Mouse (Mus musculus) gastrocnemius, postnatal 4 days (tissue): Measurements from ENCODE around the gene Camk1d. TPM values are rescaled to one million over a fixed set of nuclear protein-coding genes. Genes with fewer than 3 reads are reported as not detected.

ENCODE experiments used
- DNase-seq, 2 experiments: peaks; one replicate each; pipeline ENCODE4 v3.0.0; 2021 to 2022; ENCODE audit warnings: low spot score in 2 of 2, mixed read lengths in 2 of 2
- total RNA-seq, 2 experiments: library from RNA; stranded (reverse); gene quantifications; 2 replicates each; pipeline ENCODE4 v1.2.3; 2021

Camk1d gene
- total RNA-seq, 2 experiments from 2014 or later: 6.4 to 8.2 TPM

DNA sequence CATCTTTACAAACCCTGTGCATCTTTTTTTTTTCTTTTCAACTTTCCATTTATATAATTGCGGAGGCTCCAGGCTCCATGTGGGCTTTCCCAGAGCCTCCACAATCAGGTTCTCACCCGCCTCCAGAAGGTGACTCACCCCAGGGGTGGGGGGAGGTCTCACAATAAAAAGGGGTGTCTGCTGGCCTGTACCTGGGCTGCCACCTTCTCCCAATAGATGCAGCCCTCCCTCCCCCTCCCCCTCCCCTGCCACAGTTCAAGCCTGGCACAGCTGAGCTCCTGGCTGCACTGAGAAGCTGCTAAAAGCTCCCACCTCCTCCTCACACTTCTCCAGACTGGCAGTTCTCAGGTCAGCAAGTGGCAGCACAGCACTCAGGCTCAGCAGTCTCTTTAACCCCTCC, 302.5 kb downstream of the Camk1d start:
- no peak for DNase-seq

DNA sequence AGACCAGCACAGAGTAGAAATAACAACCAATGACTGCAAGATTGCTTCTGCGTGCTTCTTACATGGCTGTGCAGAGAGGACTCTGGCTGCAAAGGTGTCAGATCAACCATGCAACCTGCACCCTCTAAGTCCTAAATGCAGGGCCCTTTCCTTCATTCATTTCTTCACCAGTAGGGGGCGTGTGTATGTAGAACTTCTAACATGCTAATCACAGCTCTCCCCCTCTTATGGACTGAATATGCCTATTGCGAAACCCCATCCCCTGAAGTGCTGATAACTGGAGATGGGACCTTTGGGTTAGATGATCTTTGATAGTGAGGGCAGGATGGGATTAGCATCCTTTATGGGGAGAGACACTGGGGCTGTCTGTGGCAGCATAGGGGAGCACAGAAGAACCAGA, 310.5 kb downstream of the Camk1d start:
- DNase-seq: no peak

DNA sequence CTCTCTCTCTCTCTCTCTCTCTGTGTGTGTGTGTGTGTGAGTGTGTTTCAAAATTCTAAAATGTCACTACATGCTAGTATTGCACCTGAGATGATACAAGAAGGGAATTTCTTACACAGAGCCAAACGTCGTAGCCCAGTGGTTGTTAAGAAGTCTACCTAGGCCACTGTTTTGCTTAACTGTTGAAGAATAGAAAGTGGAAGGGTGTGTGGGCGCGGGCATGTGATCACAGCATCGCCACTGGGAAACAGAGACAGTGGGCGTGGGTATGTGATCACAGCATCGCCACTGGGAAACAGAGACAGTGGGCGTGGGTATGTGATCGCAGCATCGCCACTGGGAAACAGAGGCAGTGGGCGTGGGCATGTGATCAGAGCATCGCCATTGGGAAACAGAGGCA, 312.3 kb downstream of the Camk1d start:
- no peak for DNase-seq

DNA sequence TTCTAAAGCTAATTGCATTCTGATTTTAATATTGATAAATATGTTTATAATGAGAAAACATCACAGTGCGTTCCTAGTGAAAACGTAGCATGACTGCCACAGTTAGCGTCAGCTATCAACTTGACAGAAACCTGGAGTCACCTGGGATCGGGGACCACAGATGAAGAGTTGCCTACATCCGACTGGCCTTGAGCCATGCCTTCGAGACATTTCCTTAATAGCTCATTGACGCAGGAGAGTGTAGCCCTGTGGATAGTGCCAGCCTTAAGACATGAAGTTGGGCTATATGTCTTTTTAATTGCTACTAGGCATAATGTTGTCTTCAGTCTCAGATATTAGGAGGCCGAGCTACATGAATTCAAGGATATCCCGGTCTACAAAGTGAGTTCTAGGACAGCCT, 315.8 kb downstream of the Camk1d start:
- no peak for DNase-seq

DNA sequence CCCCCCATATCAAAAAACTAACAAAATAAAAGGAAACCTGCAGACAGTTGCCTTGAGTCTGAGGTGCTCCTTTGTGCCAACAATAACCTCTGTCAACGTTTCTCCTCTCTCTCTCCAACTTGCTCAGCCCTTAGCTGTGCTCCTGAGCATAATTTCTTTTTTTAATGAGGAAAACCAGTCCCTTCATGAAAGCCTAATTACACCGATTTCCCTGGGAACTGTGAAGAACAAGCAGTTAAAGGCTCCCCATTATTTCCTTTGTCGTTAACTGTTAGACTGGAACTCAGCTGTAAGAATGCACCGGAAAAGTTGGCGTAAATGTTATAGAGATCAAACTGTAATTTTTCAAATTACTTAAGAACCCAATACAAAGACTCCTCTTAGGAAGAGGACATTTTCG, 316.3 kb downstream of the Camk1d start:
- no peak for DNase-seq

DNA sequence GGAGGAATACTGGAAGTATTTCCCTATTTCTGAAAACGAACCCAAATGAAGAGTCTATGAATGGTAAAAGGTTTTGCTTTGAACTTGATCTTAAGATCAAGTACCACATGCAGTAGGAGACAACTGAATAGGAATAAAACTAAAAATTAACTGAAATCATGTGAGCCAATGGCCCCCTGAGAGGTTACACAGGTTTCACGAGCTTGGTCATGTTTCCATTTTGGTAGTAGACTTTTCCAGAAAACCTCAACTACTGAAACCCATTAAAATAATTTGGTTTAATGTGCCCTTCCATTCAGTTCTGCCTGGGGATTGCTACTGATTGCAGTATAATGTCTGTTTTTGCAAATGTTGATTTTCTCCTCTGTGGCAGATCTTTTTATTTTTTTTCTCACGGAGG, 316.8 kb downstream of the Camk1d start:
- no peak for DNase-seq

DNA sequence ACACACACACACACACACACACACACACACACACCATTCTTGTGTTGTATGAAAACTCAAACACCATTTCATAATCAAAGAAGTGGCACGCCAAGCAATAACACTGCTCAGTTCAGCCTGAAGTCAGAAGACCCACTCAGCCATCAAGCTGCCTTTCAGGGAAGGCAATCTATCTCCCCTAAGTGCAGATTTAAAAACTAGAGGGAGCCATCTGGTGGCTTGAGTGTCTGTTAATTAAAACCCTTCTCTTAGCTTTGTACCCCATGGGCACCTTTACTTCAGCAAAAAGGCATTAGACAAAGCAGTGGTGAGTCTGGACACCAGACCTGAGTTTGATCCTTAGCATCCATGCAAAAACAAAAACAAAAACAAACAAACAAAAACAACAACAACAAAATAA, 317.9 kb downstream of the Camk1d start:
- DNase-seq: no peak

DNA sequence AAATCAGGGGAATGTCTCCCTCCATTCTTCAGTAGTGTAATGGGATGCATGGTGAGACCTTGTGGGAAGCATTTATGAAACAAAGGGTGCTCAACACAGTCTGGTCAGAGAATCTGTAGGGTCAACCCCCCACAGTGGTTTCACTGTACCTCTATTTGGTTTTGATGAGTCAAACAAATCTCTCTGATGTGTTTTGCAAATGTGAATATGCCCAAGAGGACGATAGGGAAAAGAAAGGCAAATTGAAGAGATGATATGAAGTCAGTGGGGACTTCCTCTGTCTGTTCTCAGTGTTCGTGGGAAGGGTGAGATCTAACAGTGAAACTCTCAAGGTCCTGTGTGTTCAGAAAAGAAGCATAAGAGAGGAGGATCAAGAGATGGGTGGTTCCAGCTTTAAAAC, 318.4 kb downstream of the Camk1d start:
- DNase-seq: no peak

DNA sequence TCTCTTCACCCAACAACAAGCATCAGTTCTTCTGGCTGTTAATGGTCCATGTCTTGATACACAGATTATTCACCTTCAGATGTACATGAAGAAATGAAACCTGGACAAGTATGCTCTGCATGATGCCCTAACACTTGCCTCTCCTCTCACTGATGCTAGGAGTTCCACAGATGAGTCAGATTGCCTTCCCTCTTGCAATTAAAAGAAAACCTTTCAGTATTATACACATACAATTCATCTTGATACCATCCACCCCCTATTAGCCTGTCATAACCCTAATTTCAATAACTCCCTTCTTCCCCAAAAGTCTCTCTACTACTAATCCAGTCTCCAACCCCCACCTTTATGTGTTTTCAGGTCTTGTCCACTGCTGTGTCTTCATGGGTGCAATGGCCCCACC, 321.4 kb downstream of the Camk1d start:
- DNase-seq: no peak

DNA sequence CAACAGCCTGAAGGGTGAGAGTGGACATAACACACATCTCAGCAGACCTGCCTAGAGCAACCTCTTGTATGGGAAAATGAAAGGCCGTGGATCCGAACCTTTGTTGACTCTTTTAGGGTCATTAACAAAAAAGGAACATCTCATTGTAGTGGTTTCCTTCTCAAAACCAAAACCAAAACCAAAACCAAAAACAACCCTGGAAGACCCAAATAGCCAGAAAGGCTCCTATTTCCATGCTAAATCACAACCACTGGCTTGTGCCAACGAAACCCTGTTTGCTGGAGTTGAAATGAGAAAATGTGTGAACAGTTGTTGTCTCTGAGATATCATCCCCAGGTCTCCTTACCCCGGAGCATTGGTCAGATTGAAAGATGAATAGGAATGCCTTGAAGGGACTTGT, 321.8 kb downstream of the Camk1d start:
- DNase-seq: no peak

DNA sequence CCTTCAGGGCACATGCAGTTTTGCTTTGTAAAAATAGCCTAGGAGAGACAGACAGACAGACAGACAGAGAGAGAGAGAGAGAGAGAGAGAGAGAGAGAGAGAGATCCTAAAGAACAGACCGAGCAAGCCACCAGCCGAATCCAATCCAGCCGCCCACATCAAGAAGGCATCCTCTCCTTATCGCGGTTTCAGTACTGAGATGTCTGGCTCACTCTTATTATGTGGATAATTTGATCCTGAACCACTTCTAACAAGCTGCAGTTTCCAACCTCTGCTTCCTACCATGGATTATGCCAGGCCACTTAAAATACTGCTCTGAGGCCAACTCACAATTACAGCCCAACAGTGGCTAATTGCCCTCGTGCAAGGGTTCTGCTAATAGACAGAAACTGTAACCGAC, 325.9 kb downstream of the Camk1d start:
- DNase-seq: no peak

DNA sequence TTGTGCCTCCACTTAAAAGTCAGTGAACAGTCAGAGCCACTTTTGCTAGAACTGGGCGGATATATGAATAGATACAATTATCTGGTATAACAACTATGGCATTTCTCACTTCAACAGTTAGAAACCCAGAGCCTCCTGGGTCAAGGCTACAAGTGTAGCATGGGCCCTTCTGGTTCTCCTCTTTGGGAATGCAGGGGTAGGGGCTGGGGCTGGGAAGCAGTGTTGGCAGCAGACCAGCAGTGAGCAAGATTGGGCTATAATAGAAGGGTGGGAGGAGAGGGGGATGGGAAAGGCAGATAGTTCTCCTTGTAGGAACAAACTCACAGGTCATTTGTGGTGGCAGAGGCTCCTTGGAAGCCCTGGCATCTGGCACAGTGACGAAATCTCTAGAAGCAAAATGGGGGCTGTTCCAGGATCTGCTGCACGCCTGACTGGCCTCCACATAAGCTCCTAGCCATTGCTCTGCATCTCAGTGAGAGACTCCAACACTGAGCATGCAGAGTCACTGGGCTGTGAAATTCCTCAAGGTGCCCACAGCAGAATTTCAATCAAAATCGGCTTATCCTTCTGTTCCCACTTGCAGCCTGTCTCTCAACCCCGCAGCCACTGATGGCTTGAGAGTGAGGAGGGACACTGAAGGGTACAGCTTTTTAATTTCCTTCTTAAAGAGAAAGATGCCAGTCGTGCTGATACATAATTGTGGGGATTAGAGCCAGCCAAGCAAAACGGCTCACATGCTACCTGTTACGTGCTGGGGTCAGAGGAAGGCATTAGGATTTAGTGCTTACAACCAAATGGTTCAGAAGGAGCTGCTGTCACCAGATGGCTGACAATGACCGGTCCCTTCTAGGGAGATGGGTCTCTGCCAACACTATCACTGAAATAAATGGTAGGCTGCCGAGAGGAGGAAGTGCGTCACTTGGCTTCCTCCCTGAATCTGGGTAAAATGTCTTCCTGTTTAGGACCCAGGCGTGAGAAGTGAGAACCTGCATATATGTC, 332.3 kb downstream of the Camk1d start:
- no peak for DNase-seq

DNA sequence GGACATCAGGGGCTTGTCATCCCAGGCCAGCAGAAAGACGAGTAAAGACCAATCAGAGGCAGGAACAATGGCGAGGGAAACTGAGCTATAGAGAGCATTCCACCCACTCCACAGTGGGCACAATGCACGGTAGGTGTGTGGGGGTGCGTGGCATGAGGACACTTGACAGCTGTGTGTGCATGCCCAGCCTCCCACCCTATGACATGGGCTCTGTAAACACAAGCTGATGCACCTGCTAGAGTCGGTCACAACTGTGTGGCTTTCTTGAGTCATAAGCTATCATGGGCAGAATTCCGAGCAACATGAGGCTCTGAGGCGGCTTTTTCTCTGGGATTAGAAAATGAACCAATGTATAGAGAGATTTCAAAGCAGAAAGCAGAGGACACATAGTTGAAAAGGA, 333.3 kb downstream of the Camk1d start:
- no peak for DNase-seq

DNA sequence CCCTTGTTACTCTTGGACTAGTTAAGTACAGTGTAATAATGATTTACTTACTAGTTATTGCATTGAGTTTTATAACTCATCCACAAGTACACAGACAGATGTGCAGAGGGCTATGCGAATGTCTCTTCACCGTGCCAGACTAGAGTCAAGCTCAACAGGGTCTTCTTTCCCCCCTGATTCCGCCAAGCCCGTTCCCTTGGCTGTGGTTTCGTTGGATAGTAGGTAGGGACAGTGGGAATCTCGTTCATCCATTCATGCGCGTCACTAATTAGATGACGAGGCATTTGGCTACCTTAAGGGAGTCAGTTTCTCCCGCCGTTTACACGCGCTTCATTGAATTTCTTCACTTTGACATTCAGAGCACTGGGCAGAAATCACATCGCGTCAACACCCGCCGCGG, 335.4 kb downstream of the Camk1d start:
- DNase-seq: peak in 1 of 2 experiments; percentile 28

DNA sequence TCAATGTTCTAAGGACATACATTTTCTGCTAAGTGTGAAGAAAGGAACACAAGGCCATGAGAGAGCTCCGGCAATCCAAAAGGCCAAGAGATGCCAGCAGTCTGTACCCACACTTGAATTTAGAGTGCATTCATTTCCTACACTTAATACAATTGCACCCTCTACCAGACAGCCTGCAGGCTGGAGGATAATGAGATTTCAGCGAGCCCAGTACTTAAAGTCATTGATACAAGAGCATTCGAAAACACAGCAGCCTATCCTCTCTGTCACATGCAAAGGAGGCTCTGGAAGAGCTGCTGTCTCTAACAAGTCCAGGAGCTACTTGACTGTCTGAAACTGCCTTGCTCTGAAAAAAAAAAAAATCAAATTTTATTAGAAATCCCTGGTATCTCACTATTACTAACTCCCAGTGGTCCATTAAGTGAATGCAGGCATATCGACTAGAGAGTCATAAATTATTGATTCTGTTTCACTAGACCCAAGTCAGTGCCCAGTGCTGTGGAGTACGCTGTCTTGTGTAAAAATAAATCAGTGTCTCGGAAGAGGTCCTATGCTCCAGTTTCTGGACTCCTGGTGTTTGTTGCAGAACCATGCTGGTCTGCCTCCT, 336.1 kb downstream of the Camk1d start:
- no peak for DNase-seq

DNA sequence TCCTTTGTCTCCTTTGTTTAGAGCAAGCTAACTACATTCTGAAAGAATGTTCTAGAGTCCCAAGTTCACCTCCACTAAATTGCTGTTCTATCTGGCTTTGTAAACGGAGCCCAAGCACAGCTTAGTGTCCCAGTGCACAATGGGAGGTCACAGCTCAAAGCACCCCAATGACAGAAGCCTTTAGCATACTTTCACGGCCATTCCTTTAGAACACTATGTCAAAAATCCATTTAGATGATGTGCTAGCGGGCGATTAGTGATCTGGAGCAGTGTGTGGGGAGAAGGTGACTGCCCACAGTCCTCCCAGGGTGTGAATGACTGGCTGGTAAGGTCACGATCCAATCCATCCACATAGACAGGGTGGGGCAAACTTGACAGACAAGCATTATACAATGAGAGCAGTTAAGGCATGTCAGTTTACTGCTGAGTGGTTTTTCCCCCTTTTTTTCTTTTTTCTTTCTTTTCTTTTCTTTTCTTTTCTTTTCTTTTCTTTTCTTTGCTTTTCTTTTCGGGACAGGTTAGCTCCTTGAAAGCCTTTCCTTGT, 341.4 kb downstream of the Camk1d start:
- DNase-seq: no peak

DNA sequence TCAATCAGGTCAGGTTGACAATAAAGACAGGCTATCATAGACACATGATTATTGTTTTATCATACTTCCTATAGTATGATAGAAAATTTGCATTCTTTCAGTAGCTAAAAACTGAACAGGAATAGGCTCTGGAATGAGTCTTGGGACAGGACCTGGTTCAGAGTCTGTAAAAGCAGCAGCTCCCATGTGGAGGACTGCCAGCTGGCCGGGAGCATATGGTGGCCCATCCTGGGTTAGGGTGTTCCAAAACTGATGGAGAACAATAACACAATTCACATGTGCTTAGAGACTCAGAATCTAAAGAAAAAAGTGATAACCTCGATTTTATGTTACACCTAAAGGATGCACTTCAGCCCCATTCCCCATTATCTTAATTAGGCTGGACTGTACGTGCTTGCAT, 343.0 kb downstream of the Camk1d start:
- no peak for DNase-seq

DNA sequence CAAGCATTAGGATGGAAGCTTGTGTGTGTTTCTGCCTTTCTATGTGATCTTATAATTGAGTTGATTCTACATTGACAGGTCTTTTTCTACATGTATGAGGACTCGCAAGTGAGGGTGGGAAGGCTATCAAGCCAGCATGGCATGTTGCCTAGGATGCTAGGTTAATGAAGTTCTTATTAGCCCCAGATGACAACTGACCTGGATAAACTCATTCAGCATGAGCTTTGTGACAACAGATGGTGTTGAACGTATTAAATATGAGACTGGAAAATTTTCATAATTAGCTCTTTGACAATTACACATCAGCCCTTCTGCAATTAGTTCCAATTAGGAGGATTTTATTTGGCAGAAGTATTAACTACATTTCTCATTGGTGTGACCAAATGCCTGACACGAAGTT, 343.7 kb downstream of the Camk1d start:
- DNase-seq: no peak

DNA sequence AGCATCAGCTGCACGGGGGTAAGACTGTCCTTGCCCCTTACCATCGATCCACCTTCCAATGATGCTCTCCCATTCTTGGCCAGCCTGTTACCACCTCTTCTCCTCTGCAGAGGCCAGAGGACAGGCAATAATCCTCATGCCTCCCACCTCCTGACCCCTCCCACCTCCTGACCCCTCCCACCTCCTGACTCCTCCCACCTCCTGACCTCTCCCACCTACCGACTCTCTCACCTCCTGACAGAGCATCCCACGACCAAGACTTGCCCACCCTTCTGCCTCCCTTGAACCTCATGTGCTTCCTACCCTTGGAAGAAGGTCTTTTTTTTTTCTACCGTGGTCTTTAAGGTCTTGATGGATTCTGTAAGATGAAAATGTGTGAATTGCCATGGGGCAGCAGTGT, 350.5 kb downstream of the Camk1d start:
- DNase-seq: no peak

DNA sequence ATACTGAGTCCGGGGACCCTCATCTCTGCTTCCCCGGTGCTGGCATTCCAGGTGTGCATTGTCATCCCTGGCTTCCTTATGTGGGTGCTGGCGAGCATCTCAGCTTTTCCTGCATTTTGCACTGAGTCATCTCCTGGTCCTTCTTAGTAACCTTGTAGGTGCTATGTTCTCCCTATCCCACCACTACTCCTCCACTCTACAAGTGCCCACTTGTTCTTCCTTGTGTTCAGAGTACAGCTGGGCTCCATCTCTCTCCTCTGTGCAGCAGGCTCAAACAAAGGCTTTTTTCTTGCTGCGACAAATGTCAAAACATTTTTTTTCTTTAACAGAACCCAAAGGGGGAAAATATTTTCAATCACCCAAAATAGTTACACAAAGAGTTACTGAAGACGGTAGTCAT, 356.3 kb downstream of the Camk1d start:
- DNase-seq: no peak

DNA sequence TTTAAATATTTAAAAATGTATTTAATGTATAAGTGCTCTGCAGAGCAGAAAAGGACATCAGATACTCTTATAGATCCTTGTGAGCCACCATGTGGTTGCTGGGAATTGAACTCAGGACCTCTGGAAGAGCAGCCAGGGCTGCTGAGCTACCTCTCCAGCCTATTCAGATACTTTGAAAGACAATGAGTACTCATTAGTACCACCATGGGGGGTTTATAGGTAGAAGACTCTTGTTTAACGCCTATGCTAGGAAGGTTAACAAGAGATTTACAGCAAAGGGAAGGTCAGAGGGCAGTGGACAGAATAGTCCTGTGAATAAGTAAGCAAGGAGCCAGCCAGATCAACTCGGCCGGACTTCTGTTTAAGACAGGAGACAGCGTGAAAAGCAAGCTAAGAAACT, 357.3 kb downstream of the Camk1d start:
- no peak for DNase-seq

DNA sequence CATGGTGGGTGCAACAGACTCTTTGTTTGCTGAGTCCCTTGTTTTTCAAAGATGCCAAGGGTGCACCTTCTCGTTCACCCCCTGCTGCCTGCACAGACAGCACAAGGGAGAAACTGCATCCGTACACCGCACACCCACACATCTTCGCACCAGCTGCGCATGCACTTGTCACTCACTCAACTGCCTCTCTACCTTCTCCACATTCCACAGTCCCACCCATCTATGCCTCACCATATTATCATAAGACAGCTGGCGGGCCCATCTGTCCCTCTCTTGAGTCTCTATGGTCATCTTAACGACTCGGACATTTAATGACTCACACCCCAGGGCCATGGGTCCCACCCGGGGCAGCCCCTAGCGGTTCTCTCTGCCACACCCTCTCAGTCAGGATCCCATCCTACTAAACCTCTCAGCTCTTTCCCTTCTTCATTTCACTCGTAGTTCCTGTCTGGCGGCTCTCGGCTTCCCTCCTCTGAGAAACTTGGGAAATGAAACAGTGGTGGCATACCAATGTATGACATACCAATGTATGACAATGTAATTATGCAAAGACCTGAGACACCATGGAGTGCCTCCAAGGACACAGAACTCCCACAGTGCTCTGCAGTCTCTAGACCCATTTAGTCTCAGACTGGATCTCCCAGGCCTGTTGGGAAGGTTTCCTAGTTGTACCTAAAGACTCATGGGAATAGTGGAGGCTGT, 361.3 kb downstream of the Camk1d start:
- DNase-seq: no peak
